Comparison of ENCODE assay signal across 7 mouse cellular contexts in genomic region chr16:94743853-94744501, GRCm38 (mm10).
DNase-seq lines count a peak whose midpoint lies in the region; TF ChIP-seq lines count a peak whose summit lies in the region.

No protein-coding gene starts in this region.

- H3K4me1 ChIP-seq in E14TG2a.4 (replicated peaks; ENCODE audit: low read depth, low read length) = peaks cover 30% of the 10 kb centered on the region

- peak; percentile 51 for TF ChIP-seq CTCF in E14TG2a.4 (conservative IDR thresholded peaks at IDR 0.05; ENCODE audit: low read length)

- peak overlapping the region; percentile 73 for H3K4me3 ChIP-seq in E14TG2a.4 (replicated peaks; ENCODE audit: low read length)

- no peaks in the 10 kb centered on the region for H3K36me3 ChIP-seq in E14TG2a.4 (ENCODE audit: insufficient read depth, low read length)

- no peaks in the 10 kb centered on the region for H3K9me3 ChIP-seq in E14TG2a.4 (ENCODE audit: low read length)

- DNase-seq in R1 (ENCODE audit: low read depth, low spot score) = peak; percentile 87
- peak; percentile 70 for DNase-seq in embryo, embryonic 9.5 days (ENCODE audit: extremely low spot score)
- peak; percentile 68 to 71 for DNase-seq in heart, postnatal 10 days
- peak; percentile 39 to 42 for DNase-seq in layer of hippocampus, adult 8-10 months (ENCODE audit: low spot score in 2 of 2)
- peak; percentile 74 for DNase-seq in lung, postnatal 10 days
- peak; percentile 52 for DNase-seq in skeletal muscle tissue, adult 2 months (ENCODE audit: low read depth, low spot score)

- H3K27me3 ChIP-seq in E14TG2a.4 (ENCODE audit: insufficient read depth, low read length) = peaks cover 10% of the 10 kb centered on the region

- intact Hi-C loops in heart, postnatal 10 days (cut with DNase I) = no loop called here

Comparison
In these comparisons a context has a peak if more than half of its experiments do, and no peak if none do; other contexts are left out.
1. Peak in every context shown above with its lines: DNase-seq and H3K4me3 ChIP-seq.